Mouse (Mus musculus): ENCODE measurements at regions not wholly inside any gene's neighbourhood (a gene's known extent, or its start where the extent isn't known, plus 50 kb on each side); places are given as distances from the start of the nearest gene placed in this dataset.

- no peak for DNase-seq (ENCODE audit: low read depth in 2 of 2, low spot score in 2 of 2)
Measured at GRCm38 (mm10) chr9:63087195-63087594, 61.6 kb downstream of the Skor1 start.

DNA sequence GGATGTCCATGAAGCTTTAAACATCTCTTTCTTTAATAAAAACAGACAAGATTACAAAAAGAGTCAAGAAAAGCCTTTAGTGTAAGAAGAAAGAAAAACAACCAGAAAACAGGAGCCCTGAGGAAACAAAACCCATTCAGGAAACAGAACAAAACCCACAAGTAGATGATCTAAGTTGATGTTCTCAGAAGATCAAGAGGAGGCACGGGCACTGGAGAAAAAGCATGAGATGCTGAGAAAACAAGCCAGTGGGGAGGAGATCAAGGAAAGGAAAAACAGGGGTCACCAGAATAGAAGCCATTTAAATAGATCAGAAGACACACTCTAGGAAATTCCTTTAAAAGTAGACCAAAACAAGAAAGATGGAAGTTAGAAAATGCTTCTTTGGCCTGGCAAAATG is 62.1 kb downstream of the Skor1 start:
- DNase-seq (ENCODE audit: low read depth in 2 of 2, low spot score in 2 of 2) = peak in 1 of 2 experiments; percentile 39

DNA sequence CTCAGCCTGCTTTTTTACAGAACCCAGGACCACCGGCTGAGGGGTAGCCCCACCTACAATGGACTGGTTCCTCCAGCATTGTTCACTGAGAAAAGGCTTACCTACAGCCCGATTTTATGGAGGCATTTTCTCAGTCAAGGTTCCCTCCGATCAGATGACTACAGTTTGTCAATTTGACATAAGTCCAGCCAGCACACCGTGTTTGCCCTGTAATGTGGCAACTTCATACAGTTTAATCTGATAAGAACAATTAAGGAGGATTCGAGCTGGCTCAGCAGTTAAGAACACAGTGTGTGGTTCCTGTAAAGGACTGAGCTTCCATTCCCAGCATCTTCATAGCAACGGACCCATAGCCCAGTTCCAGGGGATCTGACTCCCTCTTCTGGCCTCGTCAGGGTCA is 65.9 kb downstream of the Skor1 start:
- no peak for DNase-seq (ENCODE audit: low read depth in 2 of 2, low spot score in 2 of 2)

DNA sequence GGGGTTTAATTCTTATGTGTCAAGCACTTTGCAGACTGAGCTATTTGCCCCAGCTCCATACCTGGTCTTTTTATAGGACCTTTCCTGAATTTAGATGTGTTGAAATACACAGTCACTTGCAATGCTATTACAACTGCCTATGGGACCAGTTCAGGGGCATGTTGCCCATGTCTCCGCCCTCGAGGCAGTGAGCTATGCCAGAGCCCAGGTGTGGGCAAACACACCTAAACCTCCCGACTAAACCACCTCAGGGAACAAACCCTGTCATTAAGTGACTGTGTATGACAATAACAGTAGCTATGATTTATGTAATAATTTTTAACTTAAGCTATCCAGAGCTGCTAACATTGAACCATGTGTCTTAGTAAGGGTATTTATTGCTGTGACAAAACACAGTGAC is 66.5 kb downstream of the Skor1 start:
- DNase-seq (ENCODE audit: low read depth in 2 of 2, low spot score in 2 of 2) = no peak

GRCm38 (mm10) chr9:63080406-63080805 is 68.4 kb downstream of the Skor1 start:
- no peak for DNase-seq (ENCODE audit: low read depth in 2 of 2, low spot score in 2 of 2)

GRCm38 (mm10) chr9:63075252-63075651 is 73.5 kb downstream of the Skor1 start:
- no peak for DNase-seq (ENCODE audit: low read depth in 2 of 2, low spot score in 2 of 2)

GRCm38 (mm10) chr9:63074803-63075202 is 74.0 kb downstream of the Skor1 start:
- DNase-seq (ENCODE audit: low read depth in 2 of 2, low spot score in 2 of 2) = no peak

- peak; percentile 28 to 45 for DNase-seq (ENCODE audit: low read depth in 2 of 2, low spot score in 2 of 2)
Measured at GRCm38 (mm10) chr9:63074023-63074750, 74.6 kb downstream of the Skor1 start.

GRCm38 (mm10) chr9:63071032-63071431 is 77.7 kb downstream of the Skor1 start:
- DNase-seq (ENCODE audit: low read depth in 2 of 2, low spot score in 2 of 2) = no peak

GRCm38 (mm10) chr9:63069919-63070318 is 78.8 kb downstream of the Skor1 start:
- no peak for DNase-seq (ENCODE audit: low read depth in 2 of 2, low spot score in 2 of 2)

DNA sequence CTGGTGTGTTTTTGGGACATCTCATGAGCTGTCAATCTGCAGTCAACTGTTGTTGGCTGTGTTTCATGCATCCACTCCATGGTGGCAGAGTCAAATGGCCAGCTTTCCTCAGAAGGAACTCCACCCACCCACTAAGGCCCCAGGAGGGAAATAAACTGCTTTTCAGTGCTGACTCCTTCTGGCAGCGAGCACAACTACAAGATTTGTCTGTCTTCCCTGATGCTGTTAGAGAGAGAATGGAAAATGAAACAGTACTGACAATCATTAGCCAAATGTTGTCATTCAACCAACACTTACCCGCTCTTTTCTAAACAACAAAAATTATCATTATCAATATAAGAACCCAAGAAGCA is 79.3 kb upstream of the Pias1 start:
- no peak for DNase-seq (ENCODE audit: low read depth in 2 of 2, low spot score in 2 of 2)

DNA sequence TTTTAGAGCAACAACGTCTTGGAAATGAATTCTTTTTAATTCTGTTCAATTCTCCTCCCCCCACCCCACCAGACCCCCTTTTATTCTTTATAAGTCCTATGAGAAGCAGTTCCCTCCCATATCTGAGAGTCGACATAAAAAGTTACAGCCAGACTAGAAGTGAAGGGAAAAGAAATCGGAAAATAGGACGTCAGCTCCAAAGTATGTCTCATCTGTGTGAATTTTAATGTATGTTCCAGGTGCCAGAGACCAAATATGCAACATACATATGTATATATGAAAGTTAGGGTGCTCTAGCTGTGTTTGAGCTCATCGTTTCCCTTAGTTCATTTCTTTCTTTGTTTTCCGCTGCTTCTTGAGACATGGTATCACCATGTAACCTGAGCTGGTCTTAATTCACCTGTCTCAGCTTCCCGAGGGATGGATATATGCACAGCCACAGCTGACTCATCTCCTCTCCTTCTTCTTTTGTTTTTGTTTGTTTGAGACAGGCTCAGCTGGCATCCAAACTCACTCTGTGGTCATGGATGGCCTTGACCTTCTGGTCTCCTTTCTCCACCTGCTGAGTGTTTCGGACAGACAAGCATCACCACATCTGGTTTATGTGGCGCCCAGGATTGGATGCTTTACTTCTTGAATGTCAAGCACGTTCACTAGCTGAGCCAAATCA is 78.8 kb upstream of the Pias1 start:
- DNase-seq (ENCODE audit: low read depth in 2 of 2, low spot score in 2 of 2) = no peak

- DNase-seq (ENCODE audit: low read depth in 2 of 2, low spot score in 2 of 2) = no peak
Measured at GRCm38 (mm10) chr9:63063525-63063924, 75.8 kb upstream of the Pias1 start.

GRCm38 (mm10) chr9:63060740-63061139 is 73.0 kb upstream of the Pias1 start:
- no peak for DNase-seq (ENCODE audit: low read depth in 2 of 2, low spot score in 2 of 2)

DNA sequence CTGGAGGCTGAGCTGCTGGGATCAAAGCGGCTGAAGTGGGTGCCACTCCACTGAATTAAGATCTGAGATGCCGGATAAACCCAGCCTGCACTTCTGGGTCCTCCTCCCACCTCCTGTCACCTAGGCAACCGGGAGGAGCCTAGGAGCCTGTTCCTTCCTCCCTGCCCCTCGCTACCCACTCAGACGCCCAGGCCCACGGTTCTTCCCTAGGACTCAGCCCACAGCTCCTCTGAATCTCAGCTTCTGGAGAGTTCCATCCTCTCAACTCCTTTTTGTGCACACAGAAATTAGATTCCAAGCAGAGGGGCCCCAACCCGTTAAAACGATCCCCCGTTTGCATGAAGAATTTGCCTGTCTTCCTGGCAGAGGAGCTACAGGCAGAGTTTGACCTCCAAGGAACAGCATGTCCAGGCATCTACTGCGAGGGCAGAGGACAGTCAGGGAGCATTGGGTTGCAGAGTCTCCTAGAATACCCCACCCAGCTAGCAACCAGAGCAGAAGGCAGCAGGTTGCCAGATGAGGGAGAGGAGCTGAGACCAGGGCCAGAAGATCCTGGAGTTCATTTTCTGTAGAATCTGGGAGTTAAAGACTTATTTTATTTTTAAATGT is 71.6 kb upstream of the Pias1 start:
- DNase-seq (ENCODE audit: low read depth in 2 of 2, low spot score in 2 of 2) = peak in 1 of 2 experiments; percentile 28

DNA sequence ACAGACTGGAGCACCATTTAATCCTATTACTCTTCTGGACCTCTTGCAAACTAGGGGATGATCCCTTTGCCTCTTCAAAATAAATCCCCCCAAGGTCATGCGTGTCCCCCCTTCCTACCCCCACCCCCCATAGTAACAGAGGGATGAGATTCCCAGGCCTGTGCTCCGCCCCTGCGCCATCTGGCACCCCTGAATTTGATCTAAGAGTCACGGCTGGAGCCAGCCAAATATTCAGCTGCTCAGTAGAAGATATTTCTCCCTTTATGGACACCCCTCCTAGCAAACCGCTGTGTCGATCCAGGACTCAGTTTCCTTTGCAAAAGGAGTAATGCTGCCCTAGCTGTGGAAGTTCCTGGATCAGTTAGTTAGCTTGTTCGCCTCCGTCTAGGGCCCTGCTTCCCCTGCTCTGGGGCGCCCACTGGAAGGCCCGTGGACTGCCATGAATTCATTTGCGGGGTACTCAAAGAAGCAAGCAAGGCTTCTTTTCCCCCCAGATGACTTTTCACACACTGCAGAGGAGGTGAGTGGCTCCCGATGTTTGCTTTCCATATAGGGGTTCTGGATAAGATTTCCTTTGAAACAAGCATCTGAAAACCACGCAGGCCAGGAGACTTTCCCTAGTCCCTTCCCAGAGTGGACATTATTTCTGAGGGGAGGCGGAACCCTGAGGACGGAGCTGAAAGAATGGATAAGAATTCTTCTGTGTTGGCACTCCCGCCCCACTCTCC is 70.9 kb upstream of the Pias1 start:
- no peak for DNase-seq (ENCODE audit: low read depth in 2 of 2, low spot score in 2 of 2)

- no peak for DNase-seq (ENCODE audit: low read depth in 2 of 2, low spot score in 2 of 2)
Measured at GRCm38 (mm10) chr9:63056695-63057349, 69.1 kb upstream of the Pias1 start.

GRCm38 (mm10) chr9:63052181-63052580 is 64.5 kb upstream of the Pias1 start:
- DNase-seq (ENCODE audit: low read depth in 2 of 2, low spot score in 2 of 2) = no peak

GRCm38 (mm10) chr9:63051631-63052030 is 63.9 kb upstream of the Pias1 start:
- DNase-seq (ENCODE audit: low read depth in 2 of 2, low spot score in 2 of 2) = no peak

- no peak for DNase-seq (ENCODE audit: low read depth in 2 of 2, low spot score in 2 of 2)
Measured at GRCm38 (mm10) chr9:63049290-63049689, 61.6 kb upstream of the Pias1 start.

DNA sequence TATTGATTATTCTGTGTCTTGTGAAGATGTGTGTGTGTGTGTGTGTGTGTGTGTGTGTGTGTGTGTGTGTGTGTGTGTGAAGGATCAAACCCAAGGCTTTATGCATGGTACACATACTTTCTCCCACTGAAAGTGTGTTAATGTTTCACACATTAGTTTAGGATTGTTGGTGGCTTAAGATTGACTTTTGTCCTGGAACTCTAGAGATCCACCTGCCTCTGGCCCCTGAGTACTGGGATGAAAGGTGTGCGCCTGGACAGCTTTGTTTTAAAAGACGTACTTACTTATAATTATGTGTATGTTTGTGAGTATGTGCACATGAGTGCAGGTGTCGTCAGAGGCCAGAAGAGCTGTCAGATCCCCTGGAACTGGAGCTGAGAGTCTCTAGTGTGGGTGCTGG is 59.3 kb upstream of the Pias1 start:
- DNase-seq (ENCODE audit: low read depth in 2 of 2, low spot score in 2 of 2) = no peak

Data from CD8-positive naive resting alpha-beta T cell, adult 2 months (primary cell).